Mouse (Mus musculus) heart, embryonic 13.5 days (tissue): ENCODE results near the gene Kctd19. TPM values are rescaled to one million over a fixed set of nuclear protein-coding genes. Genes with fewer than 3 reads are reported as not detected.

Experiments used
- ATAC-seq: fragments of 200-750 bp; cut with Nextera tagmentation; 2 replicates; pipeline ENCODE4 v1.8.0; 2017; ENCODE audit warnings: moderate TSS enrichment; ENCODE audit not compliant: insufficient number of reproducible peaks, low FRiP score, low TSS enrichment; ENCODE audit errors: extremely low read depth
- H3K27ac ChIP-seq: fragments of 300-500 bp; sonication (generic); replicated peaks from 2 replicates; pipeline ENCODE4 v1.5.1; 2015; ENCODE audit warnings: moderate library complexity, mild to moderate bottlenecking, inconsistent platforms
- H3K27me3 ChIP-seq: fragments of 300-500 bp; sonication (generic); replicated peaks from 2 replicates; pipeline ENCODE4 v1.6.1; 2015; ENCODE audit warnings: mild to moderate bottlenecking, inconsistent platforms
- H3K36me3 ChIP-seq: fragments of 300-500 bp; sonication (generic); 2 replicates; pipeline ENCODE4 v1.6.1; 2015; ENCODE audit warnings: mild to moderate bottlenecking, inconsistent platforms
- H3K4me1 ChIP-seq: fragments of 300-500 bp; sonication (generic); 2 replicates; pipeline ENCODE4 v1.6.1; 2015; ENCODE audit warnings: inconsistent platforms
- H3K4me2 ChIP-seq: fragments of 300-500 bp; sonication (generic); 2 replicates; pipeline ENCODE4 v1.6.1; 2015; ENCODE audit warnings: inconsistent platforms, mild to moderate bottlenecking, moderate library complexity
- H3K4me3 ChIP-seq: fragments of 300-500 bp; sonication (generic); 2 replicates; pipeline ENCODE4 v1.5.1; 2015; ENCODE audit warnings: moderate library complexity, mild to moderate bottlenecking, inconsistent platforms
- H3K9ac ChIP-seq: fragments of 300-500 bp; sonication (generic); 2 replicates; pipeline ENCODE4 v1.6.1; 2015; ENCODE audit warnings: inconsistent platforms, mild to moderate bottlenecking, moderate library complexity
- H3K9me3 ChIP-seq: fragments of 300-500 bp; sonication (generic); 2 replicates; pipeline ENCODE4 v1.6.1; 2016; ENCODE audit warnings: inconsistent platforms
- WGBS: fragments of 180-500 bp; shearing (Covaris S2); methylation state at CpG from one replicate; pipeline ENCODE4 v1.1.7; 2015; ENCODE audit warnings: mixed read lengths; 5-methylcytosine and 5-hydroxymethylcytosine counted together
- polyA plus RNA-seq: library from polyadenylated mRNA; unstranded; fragments of >200 nt; fragmentation: Nextera tagmentation; extraction: Ambion mirVana; gene quantifications from 2 replicates; pipeline ENCODE4 v1.2.1, GENCODE M21; 2015

Kctd19 gene
- polyA plus RNA-seq, 1 experiment from 2014 or later: not detected

GRCm38 (mm10) chr8:105387151-105387550 lies 26.2 kb downstream of the Kctd19 start:
- H3K4me2 ChIP-seq: no peak overlapping the region
- ATAC-seq: peak; percentile 52; the same call in 1 of the 2 replicates
- H3K27ac ChIP-seq: no peak overlapping the region
- WGBS: 10% methylated on average over 1 of the region's 1 CpGs
- H3K36me3 ChIP-seq: no peaks in the 10 kb centered on the region
- H3K9ac ChIP-seq: no peak overlapping the region
- H3K9me3 ChIP-seq: no peaks in the 10 kb centered on the region
- H3K27me3 ChIP-seq: peaks cover 34% of the 10 kb centered on the region
- no peak overlapping the region for H3K4me3 ChIP-seq
- H3K4me1 ChIP-seq: peaks cover 30% of the 10 kb centered on the region

GRCm38 (mm10) chr8:105384070-105384469 lies 29.2 kb downstream of the Kctd19 start:
- Histone ChIP-seq H3K9me3 (no peaks in the 10 kb centered on the region), H3K4me2 (no peak overlapping the region), H3K9ac (no peak overlapping the region), H3K4me3 (no peak overlapping the region), H3K4me1 (peaks cover 34% of the 10 kb centered on the region), H3K27me3 (peaks cover 19% of the 10 kb centered on the region), H3K36me3 (no peaks in the 10 kb centered on the region), H3K27ac (no peak overlapping the region)
- WGBS: 85% methylated on average over 2 of the region's 2 CpGs
- no peak for ATAC-seq

- Histone ChIP-seq H3K9me3 (no peaks in the 10 kb centered on the region), H3K4me1 (peaks cover 14% of the 10 kb centered on the region), H3K36me3 (no peaks in the 10 kb centered on the region), H3K4me2 (no peak overlapping the region), H3K4me3 (no peak overlapping the region), H3K27me3 (peaks cover 33% of the 10 kb centered on the region), H3K27ac (no peak overlapping the region), H3K9ac (peak overlapping the region; percentile 24; the same call in 1 of the 2 replicates)
- WGBS: 81% methylated on average over 12 of the region's 12 CpGs
- ATAC-seq: no peak
Measured at GRCm38 (mm10) chr8:105380308-105380707, 33.0 kb downstream of the Kctd19 start.

GRCm38 (mm10) chr8:105378673-105379072 lies 34.6 kb downstream of the Kctd19 start:
- H3K4me2 ChIP-seq: peak overlapping the region; percentile 37
- H3K27me3 ChIP-seq: peaks cover 45% of the 10 kb centered on the region
- no peak overlapping the region for H3K27ac ChIP-seq
- no peaks in the 10 kb centered on the region for H3K36me3 ChIP-seq
- peak overlapping the region; percentile 33; the same call in 1 of the 2 replicates for H3K9ac ChIP-seq
- H3K4me3 ChIP-seq: no peak overlapping the region
- ATAC-seq: no peak
- 28% methylated on average over 19 of the region's 19 CpGs for WGBS
- no peaks in the 10 kb centered on the region for H3K9me3 ChIP-seq
- peaks cover 20% of the 10 kb centered on the region for H3K4me1 ChIP-seq

- Histone ChIP-seq H3K9me3 (no peaks in the 10 kb centered on the region), H3K9ac (peak overlapping the region; percentile 41; the same call in 1 of the 2 replicates), H3K4me1 (peaks cover 22% of the 10 kb centered on the region), H3K4me3 (peak overlapping the region; percentile 42), H3K27ac (no peak overlapping the region), H3K36me3 (no peaks in the 10 kb centered on the region), H3K4me2 (peak overlapping the region; percentile 68), H3K27me3 (peaks cover 45% of the 10 kb centered on the region)
- 21% methylated on average over 33 of the region's 33 CpGs for WGBS
- ATAC-seq: no peak
Measured at GRCm38 (mm10) chr8:105374513-105374966, 38.8 kb downstream of the Kctd19 start.

- H3K4me1 ChIP-seq: peaks cover 15% of the 10 kb centered on the region
- no peaks in the 10 kb centered on the region for H3K9me3 ChIP-seq
- no peak within 1 kb of the TSS; the same call in 1 of the 2 replicates for H3K4me2 ChIP-seq
- H3K27me3 ChIP-seq: peaks cover 54% of the 10 kb centered on the region
- no peaks in the 10 kb centered on the region for H3K36me3 ChIP-seq
- ATAC-seq: no peak
- H3K27ac ChIP-seq: no peak within 1 kb of the TSS
- no peak within 1 kb of the TSS for H3K9ac ChIP-seq
- WGBS: 56% methylated on average over 2 of the region's 2 CpGs
- no peak within 1 kb of the TSS for H3K4me3 ChIP-seq
Measured at GRCm38 (mm10) chr8:105373032-105373431, 40.3 kb downstream of the Kctd19 start, which contains the start of gene Plekhg4. Gene Plekhg4 (plus strand): TSS chr8:105373274.

GRCm38 (mm10) chr8:105372473-105372872 lies 40.8 kb downstream of the Kctd19 start:
- Histone ChIP-seq H3K4me1 (peaks cover 15% of the 10 kb centered on the region), H3K4me2 (no peak overlapping the region), H3K9me3 (no peaks in the 10 kb centered on the region), H3K9ac (no peak overlapping the region), H3K4me3 (no peak overlapping the region), H3K27ac (no peak overlapping the region), H3K36me3 (no peaks in the 10 kb centered on the region), H3K27me3 (peaks cover 48% of the 10 kb centered on the region; the same call in 1 of the 2 replicates)
- WGBS: 72% methylated on average over 9 of the region's 9 CpGs
- ATAC-seq: no peak

- WGBS: 65% methylated on average over 2 of the region's 2 CpGs
Measured at GRCm38 (mm10) chr8:105367107-105367506, 46.2 kb downstream of the Kctd19 start.

GRCm38 (mm10) chr8:105361751-105362702 lies 51.3 kb downstream of the Kctd19 start:
- Histone ChIP-seq H3K27me3 (no peaks in the 10 kb centered on the region), H3K27ac (peak overlapping the region; percentile 48; the same call in 1 of the 2 replicates), H3K9me3 (no peaks in the 10 kb centered on the region), H3K4me1 (peaks cover 17% of the 10 kb centered on the region), H3K4me2 (no peak overlapping the region; the same call in 1 of the 2 replicates), H3K9ac (no peak overlapping the region), H3K4me3 (no peak overlapping the region), H3K36me3 (peaks cover 4% of the 10 kb centered on the region; the same call in 1 of the 2 replicates)
- peak; percentile 14; the same call in 1 of the 2 replicates for ATAC-seq
- WGBS: 59% methylated on average over 12 of the region's 12 CpGs

More at GRCm38 (mm10) chr8:105367107-105367506, 46.2 kb downstream of the Kctd19 start:
- Histone ChIP-seq H3K27ac (no peak overlapping the region), H3K4me3 (no peak overlapping the region), H3K36me3 (no peaks in the 10 kb centered on the region), H3K4me1 (peaks cover 19% of the 10 kb centered on the region), H3K9me3 (no peaks in the 10 kb centered on the region), H3K27me3 (peaks cover 12% of the 10 kb centered on the region; the same call in 1 of the 2 replicates), H3K9ac (no peak overlapping the region), H3K4me2 (no peak overlapping the region)
- ATAC-seq: no peak

GRCm38 (mm10) chr8:105359646-105360045 lies 53.7 kb downstream of the Kctd19 start:
- H3K27me3 ChIP-seq: no peaks in the 10 kb centered on the region
- H3K9me3 ChIP-seq: no peaks in the 10 kb centered on the region
- H3K9ac ChIP-seq: no peak overlapping the region
- no peak overlapping the region for H3K27ac ChIP-seq
- H3K4me1 ChIP-seq: peaks cover 23% of the 10 kb centered on the region
- no peak overlapping the region for H3K4me3 ChIP-seq
- ATAC-seq: no peak
- WGBS: 48% methylated on average over 4 of the region's 4 CpGs
- peaks cover 7% of the 10 kb centered on the region for H3K36me3 ChIP-seq
- no peak overlapping the region for H3K4me2 ChIP-seq

GRCm38 (mm10) chr8:105359208-105359607 lies 54.1 kb downstream of the Kctd19 start:
- H3K9me3 ChIP-seq: no peaks in the 10 kb centered on the region
- no peak overlapping the region for H3K27ac ChIP-seq
- 70% methylated on average over 15 of the region's 15 CpGs for WGBS
- ATAC-seq: no peak
- H3K36me3 ChIP-seq: peaks cover 7% of the 10 kb centered on the region
- H3K4me3 ChIP-seq: no peak overlapping the region
- H3K4me1 ChIP-seq: peaks cover 23% of the 10 kb centered on the region
- no peaks in the 10 kb centered on the region for H3K27me3 ChIP-seq
- H3K4me2 ChIP-seq: no peak overlapping the region
- no peak overlapping the region for H3K9ac ChIP-seq
